Mouse (Mus musculus) liver, adult 2 months (tissue): Measurements from ENCODE around the gene Cx3cr1.

Source experiments
- CTCF ChIP-seq: fragments of 200-500 bp; IDR thresholded peaks from 2 replicates; pipeline ENCODE4 v1.5.1; 2011; ENCODE audit warnings: low read depth, low read length, control low read depth
- POLR2A ChIP-seq: fragments of 200-500 bp; IDR thresholded peaks from 2 replicates; pipeline ENCODE4 v1.6.1; 2011; ENCODE audit warnings: low read length, control low read depth; ENCODE audit not compliant: insufficient read depth; ENCODE audit errors: extremely low read depth

- no peak for TF ChIP-seq CTCF
- TF ChIP-seq POLR2A: no peak
Measured at GRCm38 (mm10) chr9:119982956-119983551, 86.6 kb downstream of the Cx3cr1 start.
